ENCODE assay signal across 12 mouse cellular contexts in the genomic region with DNA sequence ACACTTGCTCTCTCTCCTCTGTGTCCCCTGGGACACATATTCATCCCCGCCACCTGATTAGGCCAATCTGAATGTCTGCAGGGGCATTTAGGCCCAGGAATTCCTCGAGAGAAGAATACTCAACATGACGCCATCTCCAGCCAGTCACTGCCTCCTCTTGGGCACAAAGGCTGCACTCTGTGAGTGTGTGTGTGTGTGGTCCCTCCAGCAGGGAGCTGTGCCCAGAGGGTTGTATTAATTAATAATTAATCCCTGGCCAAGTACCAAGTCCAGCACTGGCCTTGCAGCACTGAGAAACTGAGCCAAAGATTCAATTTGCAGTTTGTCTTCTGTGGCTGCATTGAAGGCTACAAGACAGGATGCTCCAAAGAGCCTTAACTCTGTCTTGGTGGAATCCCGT.
DNase-seq lines count a peak whose midpoint lies in the region; ATAC-seq and TF ChIP-seq lines count a peak whose summit lies in the region.
"Had no signal": no experiment of that assay in that cellular context is flagged by ENCODE, and none has a peak within 500 bp of the region (broad histone marks: within the 10 kb centered on the region; RNA-seq: fewer than 3 reads in every experiment).

No protein-coding gene starts in this region.

- H3K4me3 ChIP-seq in stomach, postnatal 0 days (ENCODE audit: low read depth, low read length) = no peak overlapping the region
- H3K4me3 ChIP-seq: embryonic facial prominence, embryonic 12.5 days had no signal

- CTCF ChIA-PET in Patski (lab: Charles Lee) = no interaction called here

- H3K4me1 ChIP-seq in stomach, postnatal 0 days (replicated peaks; ENCODE audit: control insufficient read depth, insufficient read depth) = no peaks in the 10 kb centered on the region
- H3K4me1 ChIP-seq: embryonic facial prominence, embryonic 12.5 days had no signal

- 73% methylated on average over 4 of the region's 4 CpGs for WGBS in stomach, postnatal 0 days

- in situ Hi-C loops in Patski (cut with MboI; ENCODE audit: low pct_unique_long_range_greater_than_20kb) = no loop called here

- H3K4me2 ChIP-seq in stomach, postnatal 0 days (replicated peaks; ENCODE audit: low read depth) = no peak overlapping the region
- H3K4me2 ChIP-seq: embryonic facial prominence, embryonic 12.5 days had no signal

- H3K9ac ChIP-seq in stomach, postnatal 0 days (ENCODE audit: low read length) = no peak overlapping the region
- H3K9ac ChIP-seq: embryonic facial prominence, embryonic 12.5 days had no signal

- TF ChIP-seq CTCF in Patski (IDR thresholded peaks at IDR 0.05) = no peak
- TF ChIP-seq CTCF in stomach, postnatal 0 days (IDR thresholded peaks at IDR 0.05; ENCODE audit: low read depth) = no peak

- no peak overlapping the region for H3K27ac ChIP-seq in stomach, postnatal 0 days (replicated peaks)
- H3K27ac ChIP-seq: embryonic facial prominence, embryonic 12.5 days had no signal

- no peaks in the 10 kb centered on the region for H3K36me3 ChIP-seq in stomach, postnatal 0 days (ENCODE audit: control insufficient read depth, insufficient read depth, low read length)
- H3K36me3 ChIP-seq: embryonic facial prominence, embryonic 12.5 days had no signal

- no peak for TF ChIP-seq EP300 in stomach, postnatal 0 days (optimal IDR thresholded peaks at IDR 0.05)

- no peaks in the 10 kb centered on the region for H3K27me3 ChIP-seq in Patski
- no peaks in the 10 kb centered on the region for H3K27me3 ChIP-seq in stomach, postnatal 0 days (ENCODE audit: control insufficient read depth, insufficient read depth, low read length)
- H3K27me3 ChIP-seq: CH12.LX; embryonic facial prominence, embryonic 12.5 days had no signal

- H3K9me3 ChIP-seq in stomach, postnatal 0 days (ENCODE audit: control insufficient read depth, low read length) = no peaks in the 10 kb centered on the region
- H3K9me3 ChIP-seq: embryonic facial prominence, embryonic 12.5 days had no signal

- peak; percentile 11 to 25 for DNase-seq in layer of hippocampus, postnatal 10 days (ENCODE audit: low spot score in 2 of 2)
- no peak for DNase-seq in layer of hippocampus, adult 9-10 months (ENCODE audit: low spot score)
- DNase-seq in Patski (ENCODE audit: low read depth, low spot score) (peak; percentile 12), adipocyte (ENCODE audit: low spot score) (no peak)
- DNase-seq in cerebellum, adult 9-11 months = peak; percentile 53
- peak; percentile 92 for DNase-seq in kidney, adult 9 months
- no peak for DNase-seq in gastrocnemius, postnatal 25 days
- no peak for DNase-seq in stomach, postnatal 0 days (ENCODE audit: low spot score)
- DNase-seq: gastrocnemius, postnatal 14 days; lung, postnatal 36 days had no signal

- POLR2A ChIA-PET in Patski (lab: Charles Lee) = no interaction called here

- ATAC-seq in Patski = peak; percentile 78
- ATAC-seq in stomach, postnatal 0 days (ENCODE audit: low FRiP score, low TSS enrichment) = no peak

Comparison
In these comparisons a context has a peak if more than half of its experiments do, and no peak if none do; other contexts are left out.
1. DNase-seq: peak in layer of hippocampus, postnatal 10 days (2 of 2), Patski (single experiment), cerebellum, adult 9-11 months (single experiment) and kidney, adult 9 months (single experiment); none in layer of hippocampus, adult 9-10 months (single experiment), gastrocnemius, postnatal 25 days (single experiment), stomach, postnatal 0 days (single experiment) and adipocyte (single experiment).